Mouse (Mus musculus): ENCODE data around the gene Wdr17.

GRCm38 (mm10) chr8:54836029-54836959 lies 50.7 kb downstream of the Wdr17 start:
- TF ChIP-seq EP300 (IDR thresholded peaks at IDR 0.05; ENCODE audit: low read depth in 1 of 2, low read length in 2 of 2) (no peak), MYC (IDR thresholded peaks at IDR 0.05; ENCODE audit: low read depth, low read length) (no peak), POLR2A (IDR thresholded peaks at IDR 0.05; ENCODE audit: control insufficient read depth in 1 of 2, insufficient read depth in 1 of 2, low read depth in 1 of 2, low read length in 2 of 2, poor library complexity in 1 of 2) (no peak), ZC3H11A (IDR thresholded peaks at IDR 0.05; ENCODE audit: low read depth, low read length) (no peak), ELF1 (IDR thresholded peaks at IDR 0.05; ENCODE audit: low read depth, low read length) (no peak), CTCF (IDR thresholded peaks at IDR 0.05 in 2 of 3, conservative IDR thresholded peaks at IDR 0.05 in 1 of 3; ENCODE audit: control insufficient read depth in 1 of 3, insufficient read depth in 1 of 3, low read depth in 2 of 3, low read length in 3 of 3, poor library complexity in 1 of 3, severe bottlenecking in 1 of 3) (no peak), HCFC1 (IDR thresholded peaks at IDR 0.05; ENCODE audit: low read depth, low read length) (no peak)
